Mouse (Mus musculus): ENCODE measurements around the gene Cfap43.

DNA sequence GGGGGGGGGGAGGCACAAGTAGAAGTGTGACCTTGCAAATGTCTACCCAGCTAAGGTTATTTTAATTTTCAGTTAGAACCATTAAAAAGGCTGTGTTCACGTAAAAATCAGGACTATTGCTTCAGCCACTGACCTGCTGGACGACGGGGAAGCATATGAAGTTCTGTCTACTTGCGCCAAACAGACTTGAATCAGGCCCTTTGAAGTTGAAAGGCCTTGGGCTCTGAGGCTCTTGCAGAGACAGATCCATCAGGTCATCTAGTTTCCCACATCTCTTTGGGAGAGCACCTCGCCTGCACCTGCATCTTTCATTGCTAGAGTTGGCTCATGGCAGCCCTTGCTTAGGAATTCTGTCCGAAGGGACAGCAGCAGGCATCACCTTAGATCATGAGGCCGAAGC, 5.7 kb downstream of the Cfap43 start:
- TF ChIP-seq CTCF (conservative IDR thresholded peaks at IDR 0.05 in 1 of 2, IDR thresholded peaks at IDR 0.05 in 1 of 2; ENCODE audit: low read depth in 2 of 2, low read length in 2 of 2): no peak
- no peak for TF ChIP-seq POLR2A (IDR thresholded peaks at IDR 0.05; ENCODE audit: low read depth, low read length)
- no peak for TF ChIP-seq CHD2 (IDR thresholded peaks at IDR 0.05; ENCODE audit: low read length)
- TF ChIP-seq POLR2AphosphoS2 (IDR thresholded peaks at IDR 0.05; ENCODE audit: low read depth, low read length): no peak
- TF ChIP-seq MXI1 (IDR thresholded peaks at IDR 0.05; ENCODE audit: low read depth, low read length): no peak
- TF ChIP-seq RCOR1 (conservative IDR thresholded peaks at IDR 0.05; ENCODE audit: low read depth, low read length): no peak
- TF ChIP-seq GABPA (IDR thresholded peaks at IDR 0.05; ENCODE audit: insufficient replicate concordance, low read depth, low read length): no peak
- TF ChIP-seq IRF4 (IDR thresholded peaks at IDR 0.05; ENCODE audit: low read depth, low read length): no peak
- TF ChIP-seq ZNF384 (IDR thresholded peaks at IDR 0.05; ENCODE audit: low read depth, low read length): no peak
